Mouse (Mus musculus): Measurements from ENCODE around the gene Ttbk2. TPM values are rescaled to one million over a fixed set of nuclear protein-coding genes. Genes with fewer than 3 reads are reported as not detected.

Ttbk2 gene
- polyA plus RNA-seq, 1 experiment from 2014 or later: 0.95 TPM

DNA sequence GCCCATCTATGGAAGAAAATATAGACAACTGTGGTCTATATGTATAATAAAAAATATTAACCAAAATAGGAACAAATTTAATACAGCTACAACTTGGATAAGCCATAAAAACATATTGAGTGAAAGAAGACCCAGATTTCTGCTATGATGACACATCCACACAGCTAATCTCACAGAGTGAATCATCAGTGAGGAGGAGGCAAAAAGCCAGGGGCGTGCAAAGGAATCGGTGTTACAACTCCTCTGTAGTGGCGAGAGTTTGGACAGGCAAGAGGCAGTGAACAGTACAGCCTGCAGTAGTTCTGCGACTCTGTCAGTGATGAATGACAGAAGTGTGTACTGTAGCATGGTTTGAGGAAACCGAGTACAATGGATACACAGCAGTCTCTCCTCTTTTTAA lies 16.9 kb upstream of the Ttbk2 start:
- Histone ChIP-seq H3K4me2 (replicated peaks; ENCODE audit: low read depth) (no peak overlapping the region), H3K36me3 (ENCODE audit: control insufficient read depth, insufficient read depth, low read length) (peaks cover 10% of the 10 kb centered on the region; the same call in 1 of the 2 replicates), H3K4me3 (ENCODE audit: low read depth, low read length) (no peak overlapping the region), H3K9ac (ENCODE audit: low read length) (no peak overlapping the region), H3K4me1 (replicated peaks; ENCODE audit: control insufficient read depth, insufficient read depth) (no peaks in the 10 kb centered on the region), H3K27ac (replicated peaks) (no peak overlapping the region), H3K9me3 (ENCODE audit: control insufficient read depth, low read length) (no peaks in the 10 kb centered on the region), H3K27me3 (ENCODE audit: control insufficient read depth, insufficient read depth, low read length) (no peaks in the 10 kb centered on the region)
- 51% methylated on average over 5 of the region's 5 CpGs for WGBS
- DNase-seq (ENCODE audit: low spot score): no peak
- peak; percentile 26; the same call in 1 of the 2 replicates for ATAC-seq (ENCODE audit: low FRiP score, low TSS enrichment)
- TF ChIP-seq EP300 (optimal IDR thresholded peaks at IDR 0.05) (no peak), CTCF (IDR thresholded peaks at IDR 0.05; ENCODE audit: low read depth) (no peak)

DNA sequence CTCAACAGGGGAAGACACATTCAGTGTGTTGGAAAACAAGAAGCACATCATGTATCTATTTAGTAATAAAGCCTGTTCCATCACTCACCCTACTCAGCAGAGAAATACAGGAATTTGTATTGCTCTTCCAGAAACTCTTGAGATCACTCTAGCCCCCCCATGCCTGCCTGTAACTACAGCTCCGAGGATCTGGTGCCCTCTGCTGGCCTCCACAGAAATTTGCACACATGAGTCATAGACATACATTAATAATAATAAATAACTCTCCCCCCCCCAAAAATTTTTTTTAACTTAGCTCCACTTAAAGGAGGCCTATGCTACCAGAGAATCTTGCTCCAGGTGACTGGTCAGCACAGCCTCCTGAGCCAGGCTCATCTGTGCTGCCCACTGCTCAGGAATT lies 16.2 kb upstream of the Ttbk2 start:
- peaks cover 10% of the 10 kb centered on the region; the same call in 1 of the 2 replicates for H3K36me3 ChIP-seq (ENCODE audit: control insufficient read depth, insufficient read depth, low read length)

DNA sequence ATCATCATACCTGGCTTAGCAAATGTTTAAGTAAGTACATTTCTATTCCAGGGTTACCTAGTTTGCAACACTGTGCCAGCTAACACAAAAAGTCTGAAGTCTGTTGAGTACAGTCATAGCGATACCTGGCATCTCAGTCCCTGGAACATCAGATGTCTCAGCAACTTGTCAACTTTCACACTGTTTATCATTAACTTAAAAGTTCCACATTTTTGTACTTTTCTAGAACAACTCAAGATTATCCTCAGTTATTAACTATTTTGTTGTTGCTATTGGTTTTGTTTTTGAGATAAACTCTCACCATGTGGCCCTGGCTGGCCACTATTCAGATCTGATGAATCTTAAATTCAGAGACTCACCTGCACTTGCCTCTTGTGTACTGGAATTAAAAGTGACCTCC lies 13.0 kb upstream of the Ttbk2 start:
- Histone ChIP-seq H3K27ac (replicated peaks) (no peak overlapping the region), H3K4me2 (replicated peaks; ENCODE audit: low read depth) (no peak overlapping the region), H3K27me3 (ENCODE audit: control insufficient read depth, insufficient read depth, low read length) (no peaks in the 10 kb centered on the region), H3K9ac (ENCODE audit: low read length) (no peak overlapping the region), H3K4me3 (ENCODE audit: low read depth, low read length) (no peak overlapping the region), H3K36me3 (ENCODE audit: control insufficient read depth, insufficient read depth, low read length) (peaks cover 12% of the 10 kb centered on the region; the same call in 1 of the 2 replicates), H3K9me3 (ENCODE audit: control insufficient read depth, low read length) (no peaks in the 10 kb centered on the region), H3K4me1 (replicated peaks; ENCODE audit: control insufficient read depth, insufficient read depth) (no peaks in the 10 kb centered on the region)
- TF ChIP-seq EP300 (optimal IDR thresholded peaks at IDR 0.05) (no peak), CTCF (IDR thresholded peaks at IDR 0.05; ENCODE audit: low read depth) (no peak)
- 100% methylated on average over 1 of the region's 1 CpGs for WGBS
- DNase-seq (ENCODE audit: low spot score): no peak
- no peak for ATAC-seq (ENCODE audit: low FRiP score, low TSS enrichment)

More for the DNA sequence above, 16.2 kb upstream of the Ttbk2 start:
- Histone ChIP-seq H3K9me3 (ENCODE audit: control insufficient read depth, low read length) (no peaks in the 10 kb centered on the region), H3K9ac (ENCODE audit: low read length) (no peak overlapping the region), H3K4me3 (ENCODE audit: low read depth, low read length) (no peak overlapping the region), H3K4me1 (replicated peaks; ENCODE audit: control insufficient read depth, insufficient read depth) (no peaks in the 10 kb centered on the region), H3K27ac (replicated peaks) (no peak overlapping the region), H3K27me3 (ENCODE audit: control insufficient read depth, insufficient read depth, low read length) (no peaks in the 10 kb centered on the region), H3K4me2 (replicated peaks; ENCODE audit: low read depth) (no peak overlapping the region)
- TF ChIP-seq CTCF (IDR thresholded peaks at IDR 0.05; ENCODE audit: low read depth): peak; percentile 77
- no peak for TF ChIP-seq EP300 (optimal IDR thresholded peaks at IDR 0.05)
- ATAC-seq (ENCODE audit: low FRiP score, low TSS enrichment): no peak
- peak; percentile 53 for DNase-seq (ENCODE audit: low spot score)
- WGBS: 9% methylated on average over 1 of the region's 1 CpGs

- H3K36me3 ChIP-seq (ENCODE audit: control insufficient read depth, insufficient read depth, low read length): peaks cover 12% of the 10 kb centered on the region; the same call in 1 of the 2 replicates
- no peak for DNase-seq (ENCODE audit: low spot score)
- no peaks in the 10 kb centered on the region for H3K9me3 ChIP-seq (ENCODE audit: control insufficient read depth, low read length)
- TF ChIP-seq EP300 (optimal IDR thresholded peaks at IDR 0.05): no peak
- no peak for TF ChIP-seq CTCF (IDR thresholded peaks at IDR 0.05; ENCODE audit: low read depth)
- H3K4me2 ChIP-seq (replicated peaks; ENCODE audit: low read depth): no peak overlapping the region
- ATAC-seq (ENCODE audit: low FRiP score, low TSS enrichment): no peak
- H3K9ac ChIP-seq (ENCODE audit: low read length): no peak overlapping the region
- H3K27me3 ChIP-seq (ENCODE audit: control insufficient read depth, insufficient read depth, low read length): no peaks in the 10 kb centered on the region
- no peaks in the 10 kb centered on the region for H3K4me1 ChIP-seq (replicated peaks; ENCODE audit: control insufficient read depth, insufficient read depth)
- WGBS: 26% methylated on average over 1 of the region's 1 CpGs
- H3K4me3 ChIP-seq (ENCODE audit: low read depth, low read length): no peak overlapping the region
- no peak overlapping the region for H3K27ac ChIP-seq (replicated peaks)
These were observed 10.3 kb upstream of the Ttbk2 start for GRCm38 (mm10) chr2:120860699-120861098.

- no peak overlapping the region for H3K9ac ChIP-seq (ENCODE audit: low read length)
- no peak overlapping the region for H3K4me3 ChIP-seq (ENCODE audit: low read depth, low read length)
- TF ChIP-seq CTCF (IDR thresholded peaks at IDR 0.05; ENCODE audit: low read depth) (no peak), EP300 (optimal IDR thresholded peaks at IDR 0.05) (no peak)
- no peak for DNase-seq (ENCODE audit: low spot score)
- no peaks in the 10 kb centered on the region for H3K27me3 ChIP-seq (ENCODE audit: control insufficient read depth, insufficient read depth, low read length)
- H3K36me3 ChIP-seq (ENCODE audit: control insufficient read depth, insufficient read depth, low read length): peaks cover 3% of the 10 kb centered on the region; the same call in 1 of the 2 replicates
- ATAC-seq (ENCODE audit: low FRiP score, low TSS enrichment): no peak
- H3K4me1 ChIP-seq (replicated peaks; ENCODE audit: control insufficient read depth, insufficient read depth): no peaks in the 10 kb centered on the region
- WGBS: 85% methylated on average over 3 of the region's 3 CpGs
- H3K27ac ChIP-seq (replicated peaks): no peak overlapping the region
- H3K9me3 ChIP-seq (ENCODE audit: control insufficient read depth, low read length): no peaks in the 10 kb centered on the region
- H3K4me2 ChIP-seq (replicated peaks; ENCODE audit: low read depth): no peak overlapping the region
These were observed 7.7 kb upstream of the Ttbk2 start for GRCm38 (mm10) chr2:120858131-120858530.

DNA sequence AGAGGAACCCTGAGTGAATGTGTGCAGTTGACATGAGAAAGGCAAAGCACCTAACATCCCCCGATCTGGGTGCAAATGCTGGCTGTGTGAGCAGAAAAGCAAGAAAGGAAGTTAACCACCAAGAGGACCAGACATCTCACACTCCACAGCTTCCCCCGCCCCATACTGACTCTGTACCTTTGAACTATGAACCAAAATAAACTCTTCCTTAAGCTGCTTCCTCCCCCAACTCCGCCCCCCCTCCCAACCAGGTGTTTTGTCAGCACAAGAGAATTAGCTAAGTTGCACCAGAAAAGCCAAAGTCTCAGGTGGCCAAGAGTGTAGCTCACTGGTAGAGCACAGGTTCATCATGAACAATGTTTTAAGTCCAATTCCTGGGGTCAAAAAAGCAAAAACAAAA lies 2.7 kb upstream of the Ttbk2 start:
- Histone ChIP-seq H3K4me1 (replicated peaks; ENCODE audit: control insufficient read depth, insufficient read depth) (no peaks in the 10 kb centered on the region), H3K9ac (ENCODE audit: low read length) (no peak overlapping the region), H3K4me2 (replicated peaks; ENCODE audit: low read depth) (no peak overlapping the region), H3K36me3 (ENCODE audit: control insufficient read depth, insufficient read depth, low read length) (no peaks in the 10 kb centered on the region), H3K4me3 (ENCODE audit: low read depth, low read length) (no peak overlapping the region), H3K27ac (replicated peaks) (no peak overlapping the region), H3K27me3 (ENCODE audit: control insufficient read depth, insufficient read depth, low read length) (no peaks in the 10 kb centered on the region), H3K9me3 (ENCODE audit: control insufficient read depth, low read length) (no peaks in the 10 kb centered on the region)
- no peak for TF ChIP-seq EP300 (optimal IDR thresholded peaks at IDR 0.05)
- no peak for TF ChIP-seq CTCF (IDR thresholded peaks at IDR 0.05; ENCODE audit: low read depth)
- 70% methylated on average over 3 of the region's 3 CpGs for whole genome bisulfite sequencing
- DNase-seq (ENCODE audit: low spot score) (no peak), ATAC-seq (ENCODE audit: low FRiP score, low TSS enrichment) (no peak)
